Comparison of ENCODE assay signal across 14 mouse cellular contexts in the genomic region with DNA sequence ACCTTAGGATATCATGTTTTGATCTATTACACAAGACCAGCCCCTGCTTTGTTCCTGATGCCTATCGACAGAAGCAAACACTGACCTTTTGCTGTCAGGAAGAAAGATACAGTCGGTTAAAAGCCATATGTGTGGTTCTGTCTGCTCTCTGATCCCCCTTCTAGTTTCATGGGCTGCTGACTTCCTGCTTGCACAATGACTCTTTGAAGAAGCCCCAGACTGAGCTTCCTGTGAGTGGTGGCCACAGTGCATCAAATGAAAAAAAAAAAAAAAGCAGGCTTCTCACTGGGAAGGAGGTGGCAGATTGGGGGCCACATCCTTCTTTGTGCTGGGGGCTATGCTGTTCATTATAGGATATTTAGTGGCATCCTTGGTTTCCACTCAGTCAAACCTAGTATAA.
DNase-seq lines count a peak whose midpoint lies in the region; ATAC-seq lines count a peak whose summit lies in the region.
"Had no signal": no experiment of that assay in that cellular context is flagged by ENCODE, and none has a peak within 500 bp of the region (broad histone marks: within the 10 kb centered on the region; RNA-seq: fewer than 3 reads in every experiment).

No protein-coding gene starts in this region.

- no peak overlapping the region for H3K9ac ChIP-seq in hindbrain, embryonic 11.5 days (ENCODE audit: low read depth, low read length)
- H3K9ac ChIP-seq: intestine, embryonic 15.5 days; stomach, embryonic 15.5 days had no signal

- H3K9me3 ChIP-seq in hindbrain, embryonic 11.5 days (ENCODE audit: control insufficient read depth, low read length) = no peaks in the 10 kb centered on the region
- H3K9me3 ChIP-seq: intestine, embryonic 15.5 days; stomach, embryonic 15.5 days had no signal

- no peak overlapping the region for H3K27ac ChIP-seq in hindbrain, embryonic 11.5 days (ENCODE audit: low read depth, low read length)
- H3K27ac ChIP-seq: intestine, embryonic 15.5 days; stomach, embryonic 15.5 days had no signal

- intact Hi-C loops in heart, postnatal 36 days (cut with DNase I) = loop anchor here (10.0 kb wide), 1 partner anchor 103 kb away; a partner anchor contains a TSS

- no peaks in the 10 kb centered on the region for H3K4me1 ChIP-seq in hindbrain, embryonic 11.5 days (replicated peaks; ENCODE audit: control insufficient read depth, insufficient read depth, low read length)
- H3K4me1 ChIP-seq: intestine, embryonic 15.5 days; stomach, embryonic 15.5 days had no signal

- H3K27me3 ChIP-seq in hindbrain, embryonic 11.5 days (ENCODE audit: control insufficient read depth, insufficient read depth, low read length) = peaks cover 14% of the 10 kb centered on the region
- H3K27me3 ChIP-seq: Patski; stomach, embryonic 15.5 days had no signal

- peak; percentile 93 for DNase-seq in heart, adult 11 months
- DNase-seq in heart, postnatal 36 days = no peak
- peak; percentile 62 to 72 for DNase-seq in spleen, postnatal 36 days (ENCODE audit: low spot score in 2 of 2)
- DNase-seq in spleen, adult 12 weeks (ENCODE audit: low spot score) = no peak
- DNase-seq in right cerebral cortex, postnatal 25 days = no peak
- no peak for DNase-seq in hindbrain, embryonic 11.5 days (ENCODE audit: low spot score)
- DNase-seq: adrenal gland, postnatal 14 days; cerebellum, postnatal 36 days had no signal

- H3K4me3 ChIP-seq in hindbrain, embryonic 11.5 days (ENCODE audit: low read depth, low read length) = no peak overlapping the region
- H3K4me3 ChIP-seq: intestine, embryonic 15.5 days; myocyte; stomach, embryonic 15.5 days had no signal

- no peak overlapping the region for H3K4me2 ChIP-seq in hindbrain, embryonic 11.5 days (replicated peaks; ENCODE audit: low read depth, low read length)
- H3K4me2 ChIP-seq: intestine, embryonic 15.5 days; stomach, embryonic 15.5 days had no signal

- ATAC-seq in megakaryocyte progenitor cell, adult 5-6 weeks (replicated peaks; ENCODE audit: poor library complexity) = peak; percentile 80
- ATAC-seq in frontal cortex, adult (ENCODE audit: low TSS enrichment) = no peak
- no peak for ATAC-seq in hindbrain, embryonic 11.5 days (ENCODE audit: low FRiP score)
- ATAC-seq: intestine, embryonic 15.5 days; Patski had no signal

- no peaks in the 10 kb centered on the region for H3K36me3 ChIP-seq in hindbrain, embryonic 11.5 days (ENCODE audit: control insufficient read depth, insufficient read depth, low read length)
- H3K36me3 ChIP-seq: intestine, embryonic 15.5 days; stomach, embryonic 15.5 days had no signal

- 45% methylated on average over 2 of the region's 2 CpGs for WGBS in hindbrain, embryonic 11.5 days

Comparison
In these comparisons a context has a peak if more than half of its experiments do, and no peak if none do; other contexts are left out.
1. DNase-seq: peak in heart, adult 11 months (single experiment) and spleen, postnatal 36 days (2 of 2); none in heart, postnatal 36 days (0 of 2), spleen, adult 12 weeks (single experiment), right cerebral cortex, postnatal 25 days (single experiment) and hindbrain, embryonic 11.5 days (single experiment).